Mouse (Mus musculus) heart, postnatal 0 days (tissue): Measurements from ENCODE around the gene Car5b. TPM values are rescaled to one million over a fixed set of nuclear protein-coding genes. Genes with fewer than 3 reads are reported as not detected.

Source experiments
- ATAC-seq: fragments of 200-750 bp; cut with Nextera tagmentation; 2 replicates; pipeline ENCODE4 v1.8.0; 2017; ENCODE audit warnings: low read depth, moderate number of reproducible peaks, moderate library complexity; ENCODE audit not compliant: insufficient read depth
- DNase-seq: peaks from one replicate; pipeline ENCODE4 v3.0.0-alpha.2; 2016; ENCODE audit warnings: low spot score
- H3K27ac ChIP-seq: fragments of 300-500 bp; sonication (generic); 2 replicates; pipeline ENCODE4 v1.5.1; 2014; ENCODE audit warnings: low read depth, mild to moderate bottlenecking
- H3K27me3 ChIP-seq: fragments of 300-500 bp; sonication (generic); 2 replicates; pipeline ENCODE4 v1.6.1; 2014; ENCODE audit warnings: low read length, mixed read lengths; ENCODE audit not compliant: control insufficient read depth, insufficient read depth
- H3K36me3 ChIP-seq: fragments of 300-500 bp; sonication (generic); replicated peaks from 2 replicates; pipeline ENCODE4 v1.6.1; 2014; ENCODE audit warnings: low read length, mixed read lengths; ENCODE audit not compliant: control insufficient read depth, insufficient read depth
- H3K4me1 ChIP-seq: fragments of 300-500 bp; sonication (generic); 2 replicates; pipeline ENCODE4 v1.6.1; 2014; ENCODE audit warnings: antibody characterized with exemption; ENCODE audit not compliant: control insufficient read depth, insufficient read depth
- H3K4me2 ChIP-seq: fragments of 300-500 bp; sonication (generic); 2 replicates; pipeline ENCODE4 v1.6.1; 2014; ENCODE audit warnings: low read depth, mild to moderate bottlenecking, low read length, moderate library complexity
- H3K4me3 ChIP-seq: fragments of 300-500 bp; sonication (generic); 2 replicates; pipeline ENCODE4 v1.5.1; 2014; ENCODE audit warnings: low read depth, low read length
- H3K9ac ChIP-seq: fragments of 300-500 bp; sonication (generic); replicated peaks from 2 replicates; pipeline ENCODE4 v1.6.1; 2014; ENCODE audit warnings: low read depth, low read length, mixed read lengths
- H3K9me3 ChIP-seq: fragments of 300-500 bp; sonication (generic); replicated peaks from 2 replicates; pipeline ENCODE4 v1.6.1; 2016; ENCODE audit warnings: low read length; ENCODE audit not compliant: control insufficient read depth
- CTCF ChIP-seq: IDR thresholded peaks from 2 replicates; pipeline ENCODE4 v1.5.1; 2016; ENCODE audit warnings: antibody characterized with exemption, control low read depth, low read depth
- EP300 ChIP-seq: IDR thresholded peaks from 2 replicates; pipeline ENCODE4 v1.6.1; 2016; ENCODE audit warnings: antibody characterized with exemption, low read depth
- WGBS: fragments of 180-500 bp; shearing (Covaris S2); extraction: QIAGEN DNeasy Blood & Tissue Kit; methylation state at CpG from one replicate; pipeline ENCODE4 v1.1.7; 2014; 5-methylcytosine and 5-hydroxymethylcytosine counted together
- polyA plus RNA-seq: library from polyadenylated mRNA; unstranded; fragments of >200 nt; fragmentation: Nextera tagmentation; extraction: Ambion mirVana; gene quantifications from 2 replicates; pipeline ENCODE4 v1.2.1, GENCODE M21; 2015
- total RNA-seq: library from RNA; depleted of rRNA; stranded (reverse); fragments of >200 nt; gene quantifications from 2 replicates; pipeline ENCODE4 v1.2.3, GENCODE M21; 2014; ENCODE audit warnings: low replicate concordance

Gene Car5b
- total and polyA plus RNA-seq, 2 experiments from 2014 or later = 0.27 to 0.76 TPM

- no peaks in the 10 kb centered on the region for H3K9me3 ChIP-seq
- H3K9ac ChIP-seq = no peak overlapping the region
- ATAC-seq (no peak), DNase-seq (no peak)
- H3K27ac ChIP-seq = no peak overlapping the region
- H3K4me2 ChIP-seq = no peak overlapping the region
- H3K4me3 ChIP-seq = no peak overlapping the region
- 84% methylated on average over 2 of the region's 2 CpGs for WGBS
- TF ChIP-seq CTCF (no peak), EP300 (no peak)
- no peaks in the 10 kb centered on the region for H3K36me3 ChIP-seq
- H3K27me3 ChIP-seq = no peaks in the 10 kb centered on the region
- no peaks in the 10 kb centered on the region for H3K4me1 ChIP-seq
Measured at GRCm38 (mm10) chrX:164035401-164035800, 7.6 kb upstream of the Car5b start.

- Histone ChIP-seq H3K36me3 (no peaks in the 10 kb centered on the region), H3K4me1 (no peaks in the 10 kb centered on the region), H3K27me3 (no peaks in the 10 kb centered on the region), H3K9me3 (no peaks in the 10 kb centered on the region), H3K27ac (no peak overlapping the region), H3K4me2 (no peak overlapping the region), H3K4me3 (no peak overlapping the region), H3K9ac (no peak overlapping the region)
- ATAC-seq = no peak
- TF ChIP-seq EP300 (no peak), CTCF (no peak)
- DNase-seq = no peak
- 73% methylated on average over 7 of the region's 7 CpGs for WGBS
Measured at GRCm38 (mm10) chrX:164032526-164032925, 4.7 kb upstream of the Car5b start.

- no peak overlapping the region for H3K4me2 ChIP-seq
- no peak overlapping the region for H3K27ac ChIP-seq
- H3K4me3 ChIP-seq = no peak overlapping the region
- WGBS = 84% methylated on average over 3 of the region's 3 CpGs
- H3K4me1 ChIP-seq = no peaks in the 10 kb centered on the region
- no peaks in the 10 kb centered on the region for H3K27me3 ChIP-seq
- H3K36me3 ChIP-seq = no peaks in the 10 kb centered on the region
- no peak overlapping the region for H3K9ac ChIP-seq
- H3K9me3 ChIP-seq = no peaks in the 10 kb centered on the region
- TF ChIP-seq EP300 (no peak), CTCF (no peak)
- no peak for DNase-seq
- ATAC-seq = no peak
Measured at GRCm38 (mm10) chrX:164015636-164016035, 12.2 kb downstream of the Car5b start.

- Histone ChIP-seq H3K4me1 (no peaks in the 10 kb centered on the region), H3K9ac (no peak overlapping the region), H3K27me3 (no peaks in the 10 kb centered on the region), H3K36me3 (no peaks in the 10 kb centered on the region), H3K9me3 (no peaks in the 10 kb centered on the region), H3K4me3 (no peak overlapping the region), H3K27ac (no peak overlapping the region), H3K4me2 (no peak overlapping the region)
- WGBS = 65% methylated on average over 4 of the region's 4 CpGs
- DNase-seq = no peak
- TF ChIP-seq CTCF = no peak
- TF ChIP-seq EP300 = no peak
- no peak for ATAC-seq
Measured at GRCm38 (mm10) chrX:164014956-164015355, 12.8 kb downstream of the Car5b start.

GRCm38 (mm10) chrX:164013318-164013717 is 14.5 kb downstream of the Car5b start:
- no peak overlapping the region for H3K4me3 ChIP-seq
- DNase-seq (no peak), ATAC-seq (no peak)
- no peaks in the 10 kb centered on the region for H3K36me3 ChIP-seq
- no peak overlapping the region for H3K4me2 ChIP-seq
- 57% methylated on average over 2 of the region's 2 CpGs for WGBS
- no peak overlapping the region for H3K9ac ChIP-seq
- H3K9me3 ChIP-seq = no peaks in the 10 kb centered on the region
- H3K4me1 ChIP-seq = no peaks in the 10 kb centered on the region
- TF ChIP-seq CTCF (no peak), EP300 (no peak)
- no peaks in the 10 kb centered on the region for H3K27me3 ChIP-seq
- no peak overlapping the region for H3K27ac ChIP-seq

GRCm38 (mm10) chrX:164004809-164005208 is 23.0 kb downstream of the Car5b start:
- DNase-seq (peak; percentile 18), ATAC-seq (no peak)
- Histone ChIP-seq H3K36me3 (no peaks in the 10 kb centered on the region), H3K4me3 (no peak overlapping the region), H3K4me1 (no peaks in the 10 kb centered on the region), H3K9ac (no peak overlapping the region), H3K9me3 (no peaks in the 10 kb centered on the region), H3K27ac (no peak overlapping the region), H3K4me2 (no peak overlapping the region), H3K27me3 (no peaks in the 10 kb centered on the region)
- peak; percentile 63 for TF ChIP-seq CTCF
- no peak for TF ChIP-seq EP300
- 25% methylated on average over 2 of the region's 2 CpGs for WGBS
